31 mouse cellular contexts compared by ENCODE assay signal in the genomic region with DNA sequence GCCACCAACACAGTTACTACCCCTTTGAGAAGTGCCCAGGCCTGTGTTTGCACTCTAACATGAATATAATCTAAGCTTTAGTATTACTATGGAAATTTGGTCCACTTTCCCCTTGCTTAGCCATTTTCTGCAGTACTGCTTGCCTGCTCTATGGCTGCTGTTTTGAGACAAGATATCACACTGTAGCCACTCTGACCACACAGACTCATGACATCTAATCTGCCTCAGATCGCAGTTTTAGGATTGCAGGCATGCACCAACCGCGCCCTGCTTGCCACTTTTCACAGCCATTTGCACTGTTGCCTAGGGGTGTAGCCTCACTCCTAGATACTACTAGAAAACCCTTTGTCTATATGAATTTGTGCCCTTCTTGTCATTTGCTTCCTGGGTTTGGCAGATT.
DNase-seq lines count a peak whose midpoint lies in the region; ATAC-seq and TF ChIP-seq lines count a peak whose summit lies in the region.
"Had no signal": no experiment of that assay in that cellular context is flagged by ENCODE, and none has a peak within 500 bp of the region (broad histone marks: within the 10 kb centered on the region; RNA-seq: fewer than 3 reads in every experiment).

No protein-coding gene starts in this region.

- WGBS in liver, embryonic 14.5 days (ENCODE audit: insufficient replicate concordance), result 18% methylated on average over 3 of the region's 3 CpGs
- whole genome bisulfite sequencing in hindbrain, embryonic 10.5 days, result 91% methylated on average over 3 of the region's 3 CpGs

- H3K27ac ChIP-seq in liver, embryonic 14.5 days, result no peak overlapping the region
- no peak overlapping the region for H3K27ac ChIP-seq in hindbrain, embryonic 10.5 days
- H3K27ac ChIP-seq: embryonic facial prominence, embryonic 12.5 days; heart, adult 2 months; hindbrain, embryonic 14.5 days; macrophage; midbrain, embryonic 10.5 days; midbrain, embryonic 15.5 days; neural tube, embryonic 12.5 days; stomach, postnatal 0 days had no signal

- peak; percentile 19 for DNase-seq in c-Kit-positive CD71-positive TER-119-negative erythroid progenitor cells, embryonic 14.5 days (ENCODE audit: low read depth)
- peak in 2 of 3 experiments; percentile 19 to 24 for DNase-seq in liver, embryonic 14.5 days (ENCODE audit: low read depth in 3 of 3, low spot score in 3 of 3)
- DNase-seq in hindbrain, embryonic 10.5 days (ENCODE audit: low spot score), result no peak
- DNase-seq in ovary, postnatal 10 days (ENCODE audit: low spot score), result no peak
- no peak for DNase-seq in gastrocnemius, adult 18-20 months (ENCODE audit: low spot score)
- DNase-seq: adrenal gland, postnatal 14 days; cerebellum, adult 2 months; cerebellum, postnatal 36 days; embryo, embryonic 11 days; forebrain, postnatal 0 days; gastrocnemius, postnatal 10 days; heart, adult 2 months; heart, postnatal 4 days; kidney, adult 9 months; kidney, postnatal 14 days; layer of hippocampus, adult 9-11 months; right cerebral cortex, postnatal 4 days; thymus, adult 18-20 months; thymus, postnatal 36 days had no signal

- H3K9me3 ChIP-seq in liver, embryonic 14.5 days (ENCODE audit: control insufficient read depth, low read length), result no peaks in the 10 kb centered on the region
- H3K9me3 ChIP-seq in hindbrain, embryonic 10.5 days, result no peaks in the 10 kb centered on the region
- H3K9me3 ChIP-seq: embryonic facial prominence, embryonic 12.5 days; midbrain, embryonic 10.5 days; midbrain, embryonic 15.5 days; neural tube, embryonic 12.5 days had no signal

- peak overlapping the region; percentile 20; the same call in 1 of the 2 replicates for H3K4me2 ChIP-seq in liver, embryonic 14.5 days (ENCODE audit: low read depth)
- H3K4me2 ChIP-seq: embryonic facial prominence, embryonic 12.5 days; heart, embryonic 12.5 days; hindbrain, embryonic 14.5 days; midbrain, embryonic 15.5 days; neural tube, embryonic 12.5 days had no signal

- no peaks in the 10 kb centered on the region for H3K36me3 ChIP-seq in liver, embryonic 14.5 days (replicated peaks; ENCODE audit: control insufficient read depth, insufficient read depth, low read depth)
- no peaks in the 10 kb centered on the region for H3K36me3 ChIP-seq in hindbrain, embryonic 10.5 days
- H3K36me3 ChIP-seq: embryonic facial prominence, embryonic 12.5 days; heart, embryonic 12.5 days; midbrain, embryonic 10.5 days; midbrain, embryonic 15.5 days; neural tube, embryonic 12.5 days had no signal

- H3K27me3 ChIP-seq in liver, embryonic 14.5 days (ENCODE audit: control insufficient read depth, insufficient read depth, low read length), result no peaks in the 10 kb centered on the region
- H3K27me3 ChIP-seq in hindbrain, embryonic 10.5 days (ENCODE audit: insufficient read depth, poor library complexity, severe bottlenecking), result no peaks in the 10 kb centered on the region
- H3K27me3 ChIP-seq: embryonic facial prominence, embryonic 12.5 days; heart, embryonic 12.5 days; midbrain, embryonic 15.5 days; neural tube, embryonic 12.5 days had no signal

- H3K4me1 ChIP-seq in liver, embryonic 14.5 days (replicated peaks; ENCODE audit: control insufficient read depth in 2 of 2, insufficient read depth in 2 of 2, low read length in 1 of 2), result peaks cover 6 to 21% of the 10 kb centered on the region in 2 experiments
- H3K4me1 ChIP-seq in hindbrain, embryonic 10.5 days (replicated peaks), result no peaks in the 10 kb centered on the region
- H3K4me1 ChIP-seq: embryonic facial prominence, embryonic 12.5 days; midbrain, embryonic 10.5 days; midbrain, embryonic 15.5 days; neural tube, embryonic 12.5 days had no signal

- no peak for TF ChIP-seq CTCF in liver, embryonic 14.5 days (IDR thresholded peaks at IDR 0.05; ENCODE audit: low read depth)

- peak; percentile 63 for TF ChIP-seq EP300 in liver, embryonic 14.5 days (IDR thresholded peaks at IDR 0.05; ENCODE audit: low read depth)

- H3K4me3 ChIP-seq in liver, embryonic 14.5 days (ENCODE audit: insufficient read depth in 1 of 2, low read depth in 2 of 2, low read length in 2 of 2), result no peak overlapping the region
- H3K4me3 ChIP-seq in hindbrain, embryonic 10.5 days, result no peak overlapping the region
- H3K4me3 ChIP-seq: embryonic facial prominence, embryonic 12.5 days; heart, adult 2 months; heart, embryonic 12.5 days; midbrain, embryonic 10.5 days; midbrain, embryonic 15.5 days; myocyte; neural tube, embryonic 12.5 days had no signal

- peak; percentile 53; the same call in 1 of the 2 replicates for ATAC-seq in erythroid progenitor cell, adult 5-6 weeks (replicated peaks; ENCODE audit: low FRiP score, poor library complexity, severe bottlenecking)
- ATAC-seq in liver, embryonic 14.5 days (ENCODE audit: insufficient read depth), result peak; percentile 87
- peak; percentile 92 for ATAC-seq in megakaryocyte-erythroid progenitor cell, adult 5-6 weeks (replicated peaks; ENCODE audit: low FRiP score, low TSS enrichment, poor library complexity, severe bottlenecking)
- ATAC-seq: forebrain, postnatal 0 days; intestine, postnatal 0 days; midbrain, embryonic 15.5 days had no signal

- no peak overlapping the region for H3K9ac ChIP-seq in liver, embryonic 14.5 days (replicated peaks)
- H3K9ac ChIP-seq: embryonic facial prominence, embryonic 12.5 days; forebrain, postnatal 0 days; heart, embryonic 12.5 days; hindbrain, embryonic 14.5 days; midbrain, embryonic 15.5 days; neural tube, embryonic 12.5 days had no signal

Comparison
In these comparisons a context has a peak if more than half of its experiments do, and no peak if none do; other contexts are left out.
1. DNase-seq: peak in c-Kit-positive CD71-positive TER-119-negative erythroid progenitor cells, embryonic 14.5 days (single experiment) and liver, embryonic 14.5 days (2 of 3); none in hindbrain, embryonic 10.5 days (single experiment), ovary, postnatal 10 days (single experiment) and gastrocnemius, adult 18-20 months (single experiment).
2. Peak in every context shown above with its lines, with median percentiles within 50 percentile points of each other: ATAC-seq.